Mouse (Mus musculus): ENCODE results near the gene Gipc3.

Gene Gipc3

DNA sequence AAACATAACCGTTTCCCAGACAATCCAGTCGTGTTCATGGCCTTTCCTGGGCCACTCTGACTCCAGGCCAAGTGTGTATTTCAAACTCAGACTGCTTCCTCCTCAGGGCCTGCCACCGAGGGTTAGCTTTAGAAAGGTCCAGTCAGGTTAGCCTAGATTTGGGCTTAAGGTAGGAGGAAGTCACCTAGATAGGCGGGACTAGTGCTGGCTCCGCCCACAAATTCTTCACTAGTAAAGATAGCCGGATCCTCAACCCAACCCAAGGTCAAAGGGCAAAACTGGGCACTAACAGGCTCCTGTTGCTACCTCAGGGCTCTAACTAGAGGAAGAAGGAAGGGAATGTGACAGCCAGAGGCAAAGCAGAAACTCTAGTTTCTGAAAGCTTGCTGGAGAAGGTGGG, 56.5 kb downstream of the Gipc3 start:
- in situ Hi-C loops (cut with MboI; ENCODE audit: low sequenced_read_pairs), result loop anchor here (5.0 kb wide), 1 partner anchor 56 kb away; the partner anchor contains the start of gene Gipc3

- in situ Hi-C loops (cut with MboI; ENCODE audit: low sequenced_read_pairs), result loop anchor here (5.0 kb wide), 1 partner anchor 56 kb away; the partner anchor contains the start of gene Gipc3
Observed at GRCm38 (mm10) chr10:81285694-81286450, 57.2 kb downstream of the Gipc3 start.
